ENCODE assay signal across 27 mouse cellular contexts in the genomic region with DNA sequence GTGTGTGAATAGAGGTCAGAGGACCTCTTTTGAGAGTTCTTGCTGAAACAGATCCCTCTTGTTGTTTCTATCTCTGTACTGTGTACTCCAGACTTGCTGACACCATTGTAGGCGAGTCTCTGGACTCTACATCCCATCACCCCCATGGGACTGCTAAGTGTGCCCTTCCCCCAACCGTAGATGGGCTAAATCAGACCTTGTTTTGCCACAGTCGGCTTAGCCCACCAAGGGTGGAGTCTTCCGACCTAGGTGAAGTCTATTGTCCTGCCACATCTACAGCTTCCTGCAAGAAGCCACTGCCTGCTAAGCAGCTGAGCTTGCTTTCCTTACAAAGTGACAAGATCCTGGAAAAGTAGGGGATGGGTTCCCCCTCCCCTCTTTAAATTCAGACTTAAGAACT. TPM values are rescaled to one million over a fixed set of nuclear protein-coding genes. Genes with fewer than 3 reads are reported as not detected.
"Had no signal": no experiment of that assay in that cellular context is flagged by ENCODE, and none has a peak within 500 bp of the region (broad histone marks: within the 10 kb centered on the region; RNA-seq: fewer than 3 reads in every experiment).

No protein-coding gene starts in this region.

- H3K9me3 ChIP-seq: intestine, embryonic 15.5 days; kidney, embryonic 15.5 days; limb, embryonic 12.5 days; limb, embryonic 15.5 days; lung, embryonic 15.5 days had no signal

- H3K27ac ChIP-seq: intestine, embryonic 15.5 days; kidney, embryonic 15.5 days; limb, embryonic 12.5 days; limb, embryonic 15.5 days; lung, embryonic 15.5 days; stomach, postnatal 0 days had no signal

- H3K27me3 ChIP-seq: intestine, embryonic 15.5 days; kidney, embryonic 15.5 days; limb, embryonic 12.5 days; limb, embryonic 15.5 days; lung, embryonic 15.5 days had no signal

- DNase-seq: kidney, adult 18-20 months; kidney, postnatal 10 days; kidney, postnatal 4 days; left cerebral cortex, postnatal 4 days; lung, adult 18-20 months; lung, postnatal 10 days; lung, postnatal 36 days; midbrain, embryonic 14.5 days; right cerebral cortex, postnatal 4 days; thymus, adult 18-20 months; thymus, postnatal 36 days had no signal

- H3K9ac ChIP-seq: intestine, embryonic 15.5 days; kidney, embryonic 15.5 days; limb, embryonic 12.5 days; limb, embryonic 15.5 days; lung, embryonic 15.5 days had no signal

- H3K4me3 ChIP-seq: intestine, embryonic 15.5 days; kidney, embryonic 15.5 days; limb, embryonic 12.5 days; limb, embryonic 15.5 days; lung, embryonic 15.5 days; megakaryocyte, embryonic 14.5 days had no signal

- H3K4me1 ChIP-seq: kidney, embryonic 15.5 days; limb, embryonic 15.5 days; lung, embryonic 15.5 days; megakaryocyte, embryonic 14.5 days had no signal

- H3K4me2 ChIP-seq: intestine, embryonic 15.5 days; kidney, embryonic 15.5 days; limb, embryonic 12.5 days; limb, embryonic 15.5 days; lung, embryonic 15.5 days; midbrain, embryonic 11.5 days had no signal

- ATAC-seq: intestine, embryonic 15.5 days had no signal

- H3K36me3 ChIP-seq: intestine, embryonic 15.5 days; kidney, embryonic 15.5 days; limb, embryonic 12.5 days; limb, embryonic 15.5 days; lung, embryonic 15.5 days had no signal

RNA-seq across cellular contexts. Expression of a gene that starts 53.5 kb away (rescaled TPM):
- total RNA-seq: layer of hippocampus, adult 18-20 months; left cerebral cortex, adult 8-10 months; left cerebral cortex, postnatal 14 days; left cerebral cortex, postnatal 4 days had no signal
- polyA plus RNA-seq: limb, embryonic 12.5 days; lung, embryonic 15.5 days; midbrain, embryonic 11.5 days; midbrain, embryonic 14.5 days; midbrain, postnatal 0 days; neural tube, embryonic 11.5 days; neural tube, embryonic 14.5 days; stomach, embryonic 14.5 days had no signal

RNA-seq across cellular contexts. Expression of a gene that starts 55.6 kb away (rescaled TPM):
- total RNA-seq: layer of hippocampus, adult 18-20 months; layer of hippocampus, postnatal 14 days; left cerebral cortex, adult 8-10 months; left cerebral cortex, postnatal 14 days; left cerebral cortex, postnatal 4 days; midbrain, postnatal 0 days had no signal
- polyA plus RNA-seq: kidney, embryonic 15.5 days; limb, embryonic 12.5 days; limb, embryonic 15.5 days; lung, embryonic 15.5 days; midbrain, embryonic 11.5 days; midbrain, embryonic 14.5 days; midbrain, postnatal 0 days; neural tube, embryonic 11.5 days; neural tube, embryonic 14.5 days; stomach, embryonic 14.5 days had no signal
